Comparison of ENCODE assay signal across 25 mouse cellular contexts in genomic region chr12:4379298-4379957, GRCm38 (mm10).
"Had no signal": no experiment of that assay in that cellular context is flagged by ENCODE, and none has a peak within 500 bp of the region (broad histone marks: within the 10 kb centered on the region; RNA-seq: fewer than 3 reads in every experiment).

No protein-coding gene starts in this region.

- H3K4me1 ChIP-seq: limb, embryonic 10.5 days; liver, embryonic 13.5 days; liver, embryonic 15.5 days had no signal

- H3K27ac ChIP-seq: heart, adult 2 months; heart, embryonic 13.5 days; heart, embryonic 15.5 days; hindbrain, embryonic 10.5 days; hindbrain, embryonic 12.5 days; hindbrain, embryonic 14.5 days; hindbrain, postnatal 0 days; layer of hippocampus, adult 2 months; left cerebral cortex, adult 2 months; limb, embryonic 10.5 days; limb, embryonic 12.5 days; liver, embryonic 13.5 days; liver, embryonic 15.5 days had no signal

- H3K4me2 ChIP-seq: heart, embryonic 11.5 days; heart, embryonic 13.5 days; heart, embryonic 15.5 days; hindbrain, embryonic 12.5 days; hindbrain, embryonic 14.5 days; limb, embryonic 12.5 days; liver, embryonic 11.5 days; liver, embryonic 13.5 days; liver, embryonic 15.5 days had no signal

- H3K9ac ChIP-seq: forebrain, postnatal 0 days; heart, embryonic 13.5 days; heart, embryonic 15.5 days; hindbrain, embryonic 12.5 days; hindbrain, embryonic 14.5 days; limb, embryonic 12.5 days; liver, embryonic 13.5 days; liver, embryonic 15.5 days had no signal

- DNase-seq: forebrain, postnatal 0 days; gastrocnemius, postnatal 10 days; gastrocnemius, postnatal 25 days; heart, adult 2 months; heart, postnatal 4 days; kidney, adult 11 months; kidney, adult 2 months; kidney, postnatal 10 days; kidney, postnatal 25 days; kidney, postnatal 4 days; liver; liver, embryonic 13.5 days had no signal

- ATAC-seq: forebrain, postnatal 0 days; hindbrain, postnatal 0 days had no signal

- H3K27me3 ChIP-seq: heart, embryonic 13.5 days; heart, embryonic 15.5 days; hindbrain, embryonic 12.5 days; limb, embryonic 12.5 days; liver, embryonic 13.5 days; liver, embryonic 15.5 days had no signal

- H3K36me3 ChIP-seq: heart, embryonic 13.5 days; heart, embryonic 15.5 days; hindbrain, embryonic 10.5 days; hindbrain, embryonic 12.5 days; limb, embryonic 10.5 days; limb, embryonic 12.5 days; liver, embryonic 13.5 days; liver, embryonic 15.5 days had no signal

- H3K9me3 ChIP-seq: heart, embryonic 13.5 days; heart, embryonic 15.5 days; hindbrain, embryonic 10.5 days; hindbrain, embryonic 12.5 days; limb, embryonic 10.5 days; limb, embryonic 12.5 days; liver, embryonic 13.5 days; liver, embryonic 15.5 days had no signal

- H3K4me3 ChIP-seq: heart, adult 2 months; heart, embryonic 13.5 days; heart, embryonic 15.5 days; hindbrain, embryonic 10.5 days; hindbrain, embryonic 12.5 days; layer of hippocampus, adult 2 months; left cerebral cortex, adult 2 months; limb, embryonic 10.5 days; limb, embryonic 12.5 days; liver, embryonic 13.5 days; liver, embryonic 15.5 days had no signal
